Mouse (Mus musculus) liver, adult 2 months (tissue): ENCODE results near the gene Nav2.

Experiments used
- CTCF ChIP-seq: fragments of 200-500 bp; IDR thresholded peaks from 2 replicates; pipeline ENCODE4 v1.5.1; 2011; ENCODE audit warnings: low read depth, low read length, control low read depth
- POLR2A ChIP-seq: fragments of 200-500 bp; IDR thresholded peaks from 2 replicates; pipeline ENCODE4 v1.6.1; 2011; ENCODE audit warnings: low read length, control low read depth; ENCODE audit not compliant: insufficient read depth; ENCODE audit errors: extremely low read depth

DNA sequence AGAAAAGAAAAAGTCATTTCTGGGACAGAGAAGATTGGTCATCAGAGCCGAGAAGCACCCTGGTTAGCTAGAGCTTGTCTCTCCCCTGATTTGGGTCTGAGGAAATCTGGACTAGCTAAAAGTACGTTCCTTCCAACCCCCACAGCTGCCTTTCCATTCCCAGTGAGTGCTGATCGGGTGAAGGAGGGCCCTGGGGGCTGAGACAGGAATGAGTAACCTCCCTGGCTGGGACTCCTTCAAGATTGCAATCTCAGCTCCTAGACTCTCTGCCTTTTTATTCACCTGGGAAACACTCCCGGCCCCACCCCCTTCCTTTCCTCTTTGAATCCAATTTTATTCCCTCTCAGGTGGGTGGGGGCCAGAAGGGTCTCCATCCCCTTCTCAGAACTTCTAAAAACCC, 612.8 kb downstream of the Nav2 start:
- TF ChIP-seq POLR2A (no peak), CTCF (no peak)
